Mouse (Mus musculus) embryonic facial prominence, embryonic 11.5 days (tissue): ENCODE data around the gene Tlx2. TPM values are rescaled to one million over a fixed set of nuclear protein-coding genes. Genes with fewer than 3 reads are reported as not detected.

Experiments
- ATAC-seq: fragments of 200-750 bp; cut with Nextera tagmentation; replicated peaks from 2 replicates; pipeline ENCODE4 v1.8.0; 2017; ENCODE audit warnings: low read depth; ENCODE audit not compliant: insufficient number of reproducible peaks, low FRiP score, low TSS enrichment
- DNase-seq: peaks from one replicate; pipeline ENCODE4 v3.0.0-alpha.2; 2015; ENCODE audit warnings: low spot score
- H3K27ac ChIP-seq: fragments of 300-500 bp; sonication (generic); replicated peaks from 2 replicates; pipeline ENCODE4 v1.5.1; 2014; ENCODE audit warnings: mild to moderate bottlenecking, low read depth, low read length, control low read depth
- H3K27me3 ChIP-seq: fragments of 300-500 bp; sonication (generic); 2 replicates; pipeline ENCODE4 v1.6.1; 2014; ENCODE audit warnings: mild to moderate bottlenecking, low read length, moderate library complexity, mixed read lengths; ENCODE audit not compliant: control insufficient read depth, insufficient read depth
- H3K36me3 ChIP-seq: fragments of 300-500 bp; sonication (generic); replicated peaks from 2 replicates; pipeline ENCODE4 v1.6.1; 2014; ENCODE audit warnings: low read depth, mild to moderate bottlenecking, low read length, moderate library complexity, mixed read lengths; ENCODE audit not compliant: control insufficient read depth, insufficient read depth
- H3K4me1 ChIP-seq: fragments of 300-500 bp; sonication (generic); 2 replicates; pipeline ENCODE4 v1.6.1; 2014; ENCODE audit warnings: low read length, mixed read lengths; ENCODE audit not compliant: control insufficient read depth, insufficient read depth
- H3K4me2 ChIP-seq: fragments of 300-500 bp; sonication (generic); 2 replicates; pipeline ENCODE4 v1.6.1; 2014; ENCODE audit warnings: low read depth, mild to moderate bottlenecking, control low read depth, low read length, moderate library complexity
- H3K4me3 ChIP-seq: fragments of 300-500 bp; sonication (generic); 2 replicates; pipeline ENCODE4 v1.5.1; 2014; ENCODE audit warnings: low read depth, low read length, control low read depth
- H3K9ac ChIP-seq: fragments of 300-500 bp; sonication (generic); replicated peaks from 2 replicates; pipeline ENCODE4 v1.6.1; 2014; ENCODE audit warnings: mild to moderate bottlenecking, control low read depth, low read length
- H3K9me3 ChIP-seq: fragments of 300-500 bp; sonication (generic); replicated peaks from 2 replicates; pipeline ENCODE4 v1.6.1; 2016; ENCODE audit warnings: mild to moderate bottlenecking, low read length, inconsistent platforms, mixed read lengths; ENCODE audit not compliant: control insufficient read depth
- WGBS: fragments of 180-500 bp; shearing (Covaris S2); extraction: QIAGEN DNeasy Blood & Tissue Kit; methylation state at CpG from one replicate; pipeline ENCODE4 v1.1.7; 2014; 5-methylcytosine and 5-hydroxymethylcytosine counted together
- polyA plus RNA-seq: library from polyadenylated mRNA; unstranded; fragments of >200 nt; fragmentation: Nextera tagmentation; extraction: Ambion mirVana; gene quantifications from 2 replicates; pipeline ENCODE4 v1.2.1, GENCODE M21; 2014

The Tlx2 gene
- polyA plus RNA-seq, 1 experiment from 2014 or later = 7.9 TPM

- DNase-seq (no peak), ATAC-seq (no peak)
- Histone ChIP-seq H3K9me3 (no peaks in the 10 kb centered on the region), H3K4me1 (no peaks in the 10 kb centered on the region), H3K36me3 (no peaks in the 10 kb centered on the region), H3K27me3 (no peaks in the 10 kb centered on the region), H3K4me2 (no peak overlapping the region), H3K27ac (no peak overlapping the region), H3K4me3 (no peak overlapping the region), H3K9ac (no peak overlapping the region)
- WGBS = 67% methylated on average over 9 of the region's 9 CpGs
These were observed 25.4 kb downstream of the Tlx2 start for GRCm38 (mm10) chr6:83044742-83045141.

GRCm38 (mm10) chr6:83043993-83044392 is 26.1 kb downstream of the Tlx2 start:
- no peak overlapping the region for H3K4me2 ChIP-seq
- no peak for ATAC-seq
- no peaks in the 10 kb centered on the region for H3K9me3 ChIP-seq
- DNase-seq = no peak
- WGBS = 92% methylated on average over 5 of the region's 5 CpGs
- H3K36me3 ChIP-seq = no peaks in the 10 kb centered on the region
- no peaks in the 10 kb centered on the region for H3K27me3 ChIP-seq
- no peaks in the 10 kb centered on the region for H3K4me1 ChIP-seq
- no peak overlapping the region for H3K9ac ChIP-seq
- no peak overlapping the region for H3K4me3 ChIP-seq
- no peak overlapping the region for H3K27ac ChIP-seq

- 64% methylated on average over 6 of the region's 6 CpGs for WGBS
- DNase-seq = no peak
- H3K36me3 ChIP-seq = no peaks in the 10 kb centered on the region
- H3K9me3 ChIP-seq = no peaks in the 10 kb centered on the region
- H3K4me1 ChIP-seq = no peaks in the 10 kb centered on the region
- no peak for ATAC-seq
- H3K4me3 ChIP-seq = no peak overlapping the region
- H3K4me2 ChIP-seq = no peak overlapping the region
- no peaks in the 10 kb centered on the region for H3K27me3 ChIP-seq
- H3K9ac ChIP-seq = no peak overlapping the region
- H3K27ac ChIP-seq = no peak overlapping the region
These were observed 26.5 kb downstream of the Tlx2 start for GRCm38 (mm10) chr6:83043561-83043960.

- ATAC-seq (no peak), DNase-seq (no peak)
- H3K27me3 ChIP-seq = no peaks in the 10 kb centered on the region
- H3K9me3 ChIP-seq = no peaks in the 10 kb centered on the region
- no peak overlapping the region for H3K27ac ChIP-seq
- no peaks in the 10 kb centered on the region for H3K4me1 ChIP-seq
- H3K9ac ChIP-seq = no peak overlapping the region
- H3K36me3 ChIP-seq = no peaks in the 10 kb centered on the region
- H3K4me3 ChIP-seq = no peak overlapping the region
- H3K4me2 ChIP-seq = no peak overlapping the region
- 77% methylated on average over 5 of the region's 5 CpGs for WGBS
These were observed 29.5 kb downstream of the Tlx2 start for GRCm38 (mm10) chr6:83040601-83041000.

GRCm38 (mm10) chr6:83038496-83039012 is 31.5 kb downstream of the Tlx2 start:
- no peaks in the 10 kb centered on the region for H3K9me3 ChIP-seq
- ATAC-seq (no peak), DNase-seq (peak; percentile 85)
- H3K9ac ChIP-seq = no peak overlapping the region; the same call in 1 of the 2 replicates
- peak overlapping the region; percentile 48 for H3K4me2 ChIP-seq
- H3K4me1 ChIP-seq = no peaks in the 10 kb centered on the region
- no peaks in the 10 kb centered on the region for H3K27me3 ChIP-seq
- H3K27ac ChIP-seq = no peak overlapping the region
- whole genome bisulfite sequencing = 9% methylated on average over 24 of the region's 24 CpGs
- no peaks in the 10 kb centered on the region for H3K36me3 ChIP-seq
- H3K4me3 ChIP-seq = no peak overlapping the region

- H3K9ac ChIP-seq = no peak overlapping the region
- H3K27ac ChIP-seq = no peak overlapping the region
- no peak overlapping the region for H3K4me3 ChIP-seq
- ATAC-seq (no peak), DNase-seq (no peak)
- no peaks in the 10 kb centered on the region for H3K9me3 ChIP-seq
- H3K4me2 ChIP-seq = no peak overlapping the region
- H3K27me3 ChIP-seq = peaks cover 4% of the 10 kb centered on the region
- 73% methylated on average over 8 of the region's 8 CpGs for WGBS
- no peaks in the 10 kb centered on the region for H3K36me3 ChIP-seq
- no peaks in the 10 kb centered on the region for H3K4me1 ChIP-seq
These were observed 32.9 kb downstream of the Tlx2 start for GRCm38 (mm10) chr6:83037188-83037587.

GRCm38 (mm10) chr6:83034463-83035055 is 35.5 kb downstream of the Tlx2 start:
- Histone ChIP-seq H3K4me3 (peak overlapping the region; percentile 51), H3K4me1 (no peaks in the 10 kb centered on the region), H3K36me3 (no peaks in the 10 kb centered on the region), H3K27me3 (peaks cover 23% of the 10 kb centered on the region), H3K9me3 (no peaks in the 10 kb centered on the region), H3K4me2 (peak overlapping the region; percentile 85), H3K27ac (no peak overlapping the region), H3K9ac (peak overlapping the region; percentile 58)
- no peak for DNase-seq
- WGBS = 14% methylated on average over 5 of the region's 5 CpGs
- no peak for ATAC-seq

GRCm38 (mm10) chr6:83033249-83034185 is 36.6 kb downstream of the Tlx2 start, which contains the start of the genes Dok1 and Loxl3:
Gene Dok1, minus strand, starts transcription at chr6:83033471.
Gene Loxl3, plus strand, starts transcription at chr6:83034173.
- Histone ChIP-seq H3K4me1 (no peaks in the 10 kb centered on the region), H3K27me3 (peaks cover 23% of the 10 kb centered on the region)

More at GRCm38 (mm10) chr6:83033249-83034185, 36.6 kb downstream of the Tlx2 start, which contains the start of the genes Dok1 and Loxl3:
- WGBS = under 1% methylated on average over 50 of the region's 51 CpGs
- DNase-seq = peak; percentile 81
- peak; percentile 72 for ATAC-seq
- H3K4me2 ChIP-seq = peak within 1 kb of the TSS; percentile 85
- peak within 1 kb of the TSS; percentile 51 for H3K4me3 ChIP-seq
- peak within 1 kb of the TSS; percentile 54; the same call in 1 of the 2 replicates for H3K27ac ChIP-seq
- no peaks in the 10 kb centered on the region for H3K36me3 ChIP-seq
- H3K9me3 ChIP-seq = no peaks in the 10 kb centered on the region
- peak within 1 kb of the TSS; percentile 58 for H3K9ac ChIP-seq
